Mouse (Mus musculus) intestine, postnatal 0 days (tissue): ENCODE results near the gene Trim44. TPM values are rescaled to one million over a fixed set of nuclear protein-coding genes. Genes with fewer than 3 reads are reported as not detected.

ENCODE experiments used
- ATAC-seq: fragments of 200-750 bp; cut with Nextera tagmentation; 2 replicates; pipeline ENCODE4 v1.8.0; 2017; ENCODE audit warnings: mild to moderate bottlenecking, moderate TSS enrichment, moderate library complexity
- H3K27ac ChIP-seq: fragments of 300-500 bp; sonication (generic); 2 replicates; pipeline ENCODE4 v1.5.1; 2014; ENCODE audit warnings: mild to moderate bottlenecking, low read depth, low read length, moderate library complexity
- H3K27me3 ChIP-seq: fragments of 300-500 bp; sonication (generic); replicated peaks from 2 replicates; pipeline ENCODE4 v1.6.1; 2014; ENCODE audit warnings: low read length, mixed read lengths; ENCODE audit not compliant: control insufficient read depth, insufficient read depth
- H3K36me3 ChIP-seq: fragments of 300-500 bp; sonication (generic); 2 replicates; pipeline ENCODE4 v1.6.1; 2014; ENCODE audit warnings: mild to moderate bottlenecking, moderate library complexity; ENCODE audit not compliant: control insufficient read depth, insufficient read depth
- H3K4me1 ChIP-seq: fragments of 300-500 bp; sonication (generic); replicated peaks from 2 replicates; pipeline ENCODE4 v1.6.1; 2014; ENCODE audit warnings: antibody characterized with exemption, low read length, mixed read lengths; ENCODE audit not compliant: control insufficient read depth, insufficient read depth
- H3K4me2 ChIP-seq: fragments of 300-500 bp; sonication (generic); replicated peaks from 2 replicates; pipeline ENCODE4 v1.6.1; 2014; ENCODE audit warnings: low read depth, mild to moderate bottlenecking, moderate library complexity
- H3K4me3 ChIP-seq: fragments of 300-500 bp; sonication (generic); 2 replicates; pipeline ENCODE4 v1.5.1; 2014; ENCODE audit warnings: low read depth, low read length
- H3K9ac ChIP-seq: fragments of 300-500 bp; sonication (generic); 2 replicates; pipeline ENCODE4 v1.6.1; 2014; ENCODE audit warnings: mild to moderate bottlenecking, low read depth, low read length
- H3K9me3 ChIP-seq: fragments of 300-500 bp; sonication (generic); 2 replicates; pipeline ENCODE4 v1.6.1; 2016; ENCODE audit warnings: mixed run types; ENCODE audit not compliant: control insufficient read depth
- CTCF ChIP-seq: sonication (generic); IDR thresholded peaks from 2 replicates; pipeline ENCODE4 v1.5.1; 2016; ENCODE audit warnings: low read depth, mild to moderate bottlenecking, control low read depth, antibody characterized with exemption, moderate library complexity
- WGBS: fragments of 180-500 bp; shearing (Covaris S2); extraction: QIAGEN DNeasy Blood & Tissue Kit; methylation state at CpG from one replicate; pipeline ENCODE4 v1.1.7; 2014; 5-methylcytosine and 5-hydroxymethylcytosine counted together
- polyA plus RNA-seq: library from polyadenylated mRNA; unstranded; fragments of >200 nt; fragmentation: Nextera tagmentation; extraction: Ambion mirVana; gene quantifications from 2 replicates; pipeline ENCODE4 v1.2.1, GENCODE M21; 2015

Trim44 gene
- polyA plus RNA-seq, 1 experiment from 2014 or later, result 12.3 TPM

DNA sequence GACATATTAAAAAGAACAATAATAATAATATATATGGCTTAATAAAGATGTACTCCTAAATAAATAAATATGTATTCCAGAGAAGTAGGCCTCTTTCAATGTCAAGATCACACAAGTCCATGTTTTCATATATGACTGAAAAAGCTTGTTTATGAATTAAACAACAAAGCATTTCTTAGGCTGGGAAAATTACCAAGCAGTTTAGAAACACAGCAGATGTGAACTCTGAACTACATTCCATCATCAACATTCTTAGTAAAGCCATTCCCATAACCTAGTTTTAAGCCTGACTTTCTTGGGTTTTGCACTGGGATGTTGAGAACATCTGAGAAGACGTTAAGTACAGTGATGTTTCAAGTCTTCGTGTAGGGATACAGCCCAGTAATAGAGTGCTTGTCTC lies 45.4 kb downstream of the Trim44 start:
- Histone ChIP-seq H3K4me3 (no peak overlapping the region), H3K4me2 (no peak overlapping the region), H3K27ac (no peak overlapping the region), H3K9me3 (no peaks in the 10 kb centered on the region), H3K4me1 (no peaks in the 10 kb centered on the region), H3K27me3 (no peaks in the 10 kb centered on the region), H3K9ac (no peak overlapping the region), H3K36me3 (no peaks in the 10 kb centered on the region)
- TF ChIP-seq CTCF, result no peak
- ATAC-seq, result no peak
- WGBS, result 80% methylated on average over 2 of the region's 2 CpGs

GRCm38 (mm10) chr2:102356879-102357695 lies 50.5 kb downstream of the Trim44 start:
- no peaks in the 10 kb centered on the region; the same call in none of the 2 replicates for H3K36me3 ChIP-seq
- H3K4me1 ChIP-seq, result no peaks in the 10 kb centered on the region
- H3K27me3 ChIP-seq, result no peaks in the 10 kb centered on the region
- no peak for TF ChIP-seq CTCF
- H3K27ac ChIP-seq, result no peak overlapping the region
- H3K4me2 ChIP-seq, result no peak overlapping the region
- H3K9ac ChIP-seq, result no peak overlapping the region
- WGBS, result 87% methylated on average over 7 of the region's 7 CpGs
- no peak for ATAC-seq
- H3K4me3 ChIP-seq, result no peak overlapping the region
- H3K9me3 ChIP-seq, result no peaks in the 10 kb centered on the region

DNA sequence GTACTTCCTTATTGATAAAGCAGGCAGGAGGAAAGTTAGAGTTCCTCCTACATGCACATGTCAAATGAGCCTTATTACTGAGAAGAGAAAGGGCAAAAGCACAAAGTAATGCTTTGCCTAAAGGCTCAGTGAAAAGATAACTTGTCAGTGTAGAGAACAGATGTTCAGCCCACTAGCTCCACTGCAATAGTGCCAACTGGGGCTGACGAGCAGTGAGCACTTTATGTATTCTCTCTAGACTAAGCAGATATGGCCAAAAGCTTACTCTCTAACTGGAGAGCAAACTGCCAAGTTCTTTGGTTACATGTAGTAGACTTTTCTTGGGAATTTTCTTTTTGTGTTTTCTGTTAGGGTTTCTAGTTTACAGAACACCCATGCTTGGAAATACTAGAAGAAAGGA lies 53.6 kb downstream of the Trim44 start:
- Histone ChIP-seq H3K27me3 (no peaks in the 10 kb centered on the region), H3K4me3 (no peak overlapping the region), H3K4me2 (no peak overlapping the region), H3K4me1 (no peaks in the 10 kb centered on the region), H3K36me3 (no peaks in the 10 kb centered on the region; the same call in none of the 2 replicates), H3K27ac (no peak overlapping the region), H3K9me3 (no peaks in the 10 kb centered on the region), H3K9ac (no peak overlapping the region)
- no peak for TF ChIP-seq CTCF
- WGBS, result 60% methylated on average over 1 of the region's 1 CpGs
- no peak for ATAC-seq

GRCm38 (mm10) chr2:102341429-102341828 lies 66.2 kb downstream of the Trim44 start:
- Histone ChIP-seq H3K9ac (no peak overlapping the region), H3K27ac (no peak overlapping the region), H3K4me1 (no peaks in the 10 kb centered on the region), H3K27me3 (no peaks in the 10 kb centered on the region), H3K4me2 (no peak overlapping the region), H3K36me3 (no peaks in the 10 kb centered on the region), H3K9me3 (no peaks in the 10 kb centered on the region), H3K4me3 (no peak overlapping the region)
- ATAC-seq, result no peak
- 78% methylated on average over 2 of the region's 2 CpGs for WGBS
- no peak for TF ChIP-seq CTCF

GRCm38 (mm10) chr2:102336816-102337215 lies 70.8 kb downstream of the Trim44 start:
- no peak overlapping the region for H3K4me2 ChIP-seq
- H3K9me3 ChIP-seq, result no peaks in the 10 kb centered on the region
- 94% methylated on average over 1 of the region's 1 CpGs for WGBS
- no peak for ATAC-seq
- no peak overlapping the region for H3K4me3 ChIP-seq
- no peaks in the 10 kb centered on the region for H3K36me3 ChIP-seq
- H3K4me1 ChIP-seq, result no peaks in the 10 kb centered on the region
- no peak overlapping the region for H3K27ac ChIP-seq
- TF ChIP-seq CTCF, result no peak
- H3K27me3 ChIP-seq, result no peaks in the 10 kb centered on the region
- no peak overlapping the region for H3K9ac ChIP-seq

DNA sequence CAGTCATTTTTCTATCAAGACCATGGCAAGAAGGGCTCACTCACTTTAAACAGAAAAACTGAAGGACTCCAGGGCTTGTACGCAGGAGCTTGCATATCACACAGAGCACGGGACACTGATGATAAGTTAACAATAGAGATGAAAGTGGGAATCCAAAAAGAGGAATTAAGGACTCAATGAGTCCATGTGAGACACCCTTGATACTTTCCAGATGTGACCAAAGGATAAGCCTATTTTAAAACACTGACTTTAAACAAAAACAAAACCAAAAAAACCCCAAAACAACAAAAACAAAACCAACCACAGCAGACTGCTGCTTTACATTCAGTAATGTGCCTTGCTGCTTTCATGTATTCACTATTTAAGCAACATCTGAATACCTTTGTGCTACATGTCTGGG lies 75.7 kb downstream of the Trim44 start:
- H3K9ac ChIP-seq, result no peak overlapping the region
- no peak for TF ChIP-seq CTCF
- no peak overlapping the region for H3K27ac ChIP-seq
- H3K4me3 ChIP-seq, result no peak overlapping the region
- no peak overlapping the region for H3K4me2 ChIP-seq
- WGBS, result 75% methylated on average over 2 of the region's 2 CpGs
- no peaks in the 10 kb centered on the region for H3K4me1 ChIP-seq
- H3K9me3 ChIP-seq, result no peaks in the 10 kb centered on the region
- H3K36me3 ChIP-seq, result no peaks in the 10 kb centered on the region
- no peak for ATAC-seq
- H3K27me3 ChIP-seq, result no peaks in the 10 kb centered on the region
